Mouse (Mus musculus) neural tube, embryonic 14.5 days (tissue): ENCODE results near the gene Etfbkmt. TPM values are rescaled to one million over a fixed set of nuclear protein-coding genes. Genes with fewer than 3 reads are reported as not detected.
"Not testable (repeated sequence)": the region's sequence is repeated elsewhere in the genome, so short reads cannot be mapped to it uniquely, and the experiment has no call there.

Source experiments
- ATAC-seq: fragments of 200-750 bp; cut with Nextera tagmentation; 2 replicates; pipeline ENCODE4 v1.8.0; 2017; ENCODE audit warnings: low read depth, mild to moderate bottlenecking, moderate TSS enrichment, moderate library complexity
- H3K27ac ChIP-seq: fragments of 300-500 bp; sonication (generic); 2 replicates; pipeline ENCODE4 v1.5.1; 2014; ENCODE audit warnings: low read depth, mild to moderate bottlenecking, control low read depth, low read length, moderate library complexity, mixed read lengths
- H3K27me3 ChIP-seq: fragments of 300-500 bp; sonication (generic); 2 replicates; pipeline ENCODE4 v1.6.1; 2014; ENCODE audit warnings: low read length; ENCODE audit not compliant: control insufficient read depth, insufficient read depth
- H3K36me3 ChIP-seq: fragments of 300-500 bp; sonication (generic); 2 replicates; pipeline ENCODE4 v1.6.1; 2014; ENCODE audit warnings: low read length, mixed read lengths; ENCODE audit not compliant: control insufficient read depth, insufficient read depth
- H3K4me1 ChIP-seq: fragments of 300-500 bp; sonication (generic); 2 replicates; pipeline ENCODE4 v1.6.1; 2014; ENCODE audit warnings: low read length; ENCODE audit not compliant: control insufficient read depth, insufficient read depth
- H3K4me2 ChIP-seq: fragments of 300-500 bp; sonication (generic); 2 replicates; pipeline ENCODE4 v1.6.1; 2014; ENCODE audit warnings: mild to moderate bottlenecking, low read depth, low read length, control low read depth
- H3K4me3 ChIP-seq: fragments of 300-500 bp; sonication (generic); 2 replicates; pipeline ENCODE4 v1.5.1; 2014; ENCODE audit warnings: low read depth, low read length, control low read depth, mixed read lengths
- H3K9ac ChIP-seq: fragments of 300-500 bp; sonication (generic); replicated peaks from 2 replicates; pipeline ENCODE4 v1.6.1; 2014; ENCODE audit warnings: low read depth, mild to moderate bottlenecking, control low read depth, low read length, mixed read lengths
- H3K9me3 ChIP-seq: fragments of 300-500 bp; sonication (generic); 2 replicates; pipeline ENCODE4 v1.6.1; 2016; ENCODE audit warnings: low read length; ENCODE audit not compliant: control insufficient read depth
- WGBS: fragments of 180-500 bp; shearing (Covaris S2); extraction: QIAGEN DNeasy Blood & Tissue Kit; methylation state at CpG from one replicate; pipeline ENCODE4 v1.1.7; 2014; 5-methylcytosine and 5-hydroxymethylcytosine counted together
- polyA plus RNA-seq: library from polyadenylated mRNA; unstranded; fragments of >200 nt; fragmentation: Nextera tagmentation; extraction: Ambion mirVana; gene quantifications from 2 replicates; pipeline ENCODE4 v1.2.1, GENCODE M21; 2014

The Etfbkmt gene
- polyA plus RNA-seq, 1 experiment from 2014 or later: 6.7 TPM

GRCm38 (mm10) chr6:149126675-149127074 is 13.0 kb upstream of the Etfbkmt start:
- Histone ChIP-seq H3K27me3 (no peaks in the 10 kb centered on the region), H3K36me3 (no peaks in the 10 kb centered on the region), H3K4me2 (no peak overlapping the region), H3K4me1 (no peaks in the 10 kb centered on the region), H3K4me3 (no peak overlapping the region), H3K9ac (no peak overlapping the region), H3K27ac (no peak overlapping the region), H3K9me3 (no peaks in the 10 kb centered on the region)
- ATAC-seq: no peak
- 64% methylated on average over 4 of the region's 4 CpGs for WGBS

GRCm38 (mm10) chr6:149129870-149130269 is 9.8 kb upstream of the Etfbkmt start, which contains the start of gene Gm10203:
Gm10203 (plus strand) TSS chr6:149130170.
- not testable (repeated sequence) for H3K27ac ChIP-seq, H3K4me2 ChIP-seq, H3K36me3 ChIP-seq, H3K27me3 ChIP-seq, H3K4me3 ChIP-seq, H3K9ac ChIP-seq, ATAC-seq, H3K4me1 ChIP-seq, H3K9me3 ChIP-seq
- 83% methylated on average over 8 of the region's 8 CpGs for WGBS

- Histone ChIP-seq H3K9me3 (no peaks in the 10 kb centered on the region), H3K9ac (no peak overlapping the region), H3K27ac (no peak overlapping the region), H3K4me2 (no peak overlapping the region), H3K36me3 (no peaks in the 10 kb centered on the region), H3K27me3 (no peaks in the 10 kb centered on the region), H3K4me3 (no peak overlapping the region), H3K4me1 (no peaks in the 10 kb centered on the region)
- 8% methylated on average over 3 of the region's 3 CpGs for WGBS
- ATAC-seq: no peak
Measured at GRCm38 (mm10) chr6:149131111-149131510, 8.5 kb upstream of the Etfbkmt start.

GRCm38 (mm10) chr6:149132311-149133077 is 7.2 kb upstream of the Etfbkmt start:
- ATAC-seq: peak; percentile 78; the same call in 1 of the 2 replicates

GRCm38 (mm10) chr6:149134391-149135150 is 5.1 kb upstream of the Etfbkmt start:
- H3K4me2 ChIP-seq: no peak overlapping the region
- H3K9me3 ChIP-seq: no peaks in the 10 kb centered on the region
- no peak overlapping the region for H3K4me3 ChIP-seq
- WGBS: 5% methylated on average over 5 of the region's 5 CpGs
- no peaks in the 10 kb centered on the region for H3K4me1 ChIP-seq
- no peak overlapping the region for H3K9ac ChIP-seq
- H3K27ac ChIP-seq: no peak overlapping the region
- no peak for ATAC-seq
- H3K36me3 ChIP-seq: no peaks in the 10 kb centered on the region
- no peaks in the 10 kb centered on the region for H3K27me3 ChIP-seq

More at GRCm38 (mm10) chr6:149132311-149133077, 7.2 kb upstream of the Etfbkmt start:
- Histone ChIP-seq H3K9me3 (no peaks in the 10 kb centered on the region), H3K27me3 (no peaks in the 10 kb centered on the region), H3K4me1 (no peaks in the 10 kb centered on the region), H3K36me3 (no peaks in the 10 kb centered on the region), H3K4me2 (no peak overlapping the region), H3K4me3 (no peak overlapping the region), H3K27ac (no peak overlapping the region), H3K9ac (no peak overlapping the region)
- WGBS: 24% methylated on average over 5 of the region's 5 CpGs

GRCm38 (mm10) chr6:149135631-149136030 is 4.0 kb upstream of the Etfbkmt start:
- H3K4me3 ChIP-seq: no peak overlapping the region
- WGBS: 67% methylated on average over 6 of the region's 6 CpGs
- no peak overlapping the region for H3K4me2 ChIP-seq
- no peak overlapping the region for H3K9ac ChIP-seq
- H3K9me3 ChIP-seq: no peaks in the 10 kb centered on the region
- no peaks in the 10 kb centered on the region for H3K36me3 ChIP-seq
- H3K27ac ChIP-seq: no peak overlapping the region
- no peaks in the 10 kb centered on the region for H3K4me1 ChIP-seq
- no peaks in the 10 kb centered on the region for H3K27me3 ChIP-seq
- no peak for ATAC-seq

GRCm38 (mm10) chr6:149137936-149138335 is 1.7 kb upstream of the Etfbkmt start:
- H3K27me3 ChIP-seq: no peaks in the 10 kb centered on the region
- H3K27ac ChIP-seq: no peak overlapping the region
- ATAC-seq: no peak
- no peaks in the 10 kb centered on the region for H3K36me3 ChIP-seq
- no peak overlapping the region for H3K9ac ChIP-seq
- no peaks in the 10 kb centered on the region; the same call in 1 of the 2 replicates for H3K4me1 ChIP-seq
- H3K4me2 ChIP-seq: no peak overlapping the region
- 52% methylated on average over 2 of the region's 2 CpGs for WGBS
- no peaks in the 10 kb centered on the region for H3K9me3 ChIP-seq
- H3K4me3 ChIP-seq: no peak overlapping the region

GRCm38 (mm10) chr6:149139011-149139410 is 638 bp upstream of the Etfbkmt start:
- 96% methylated on average over 3 of the region's 3 CpGs for WGBS
- no peaks in the 10 kb centered on the region; the same call in 1 of the 2 replicates for H3K4me1 ChIP-seq
- no peaks in the 10 kb centered on the region for H3K27me3 ChIP-seq
- ATAC-seq: no peak
- H3K36me3 ChIP-seq: no peaks in the 10 kb centered on the region
- no peak overlapping the region for H3K4me3 ChIP-seq
- H3K4me2 ChIP-seq: no peak overlapping the region
- no peak overlapping the region for H3K27ac ChIP-seq
- no peaks in the 10 kb centered on the region for H3K9me3 ChIP-seq
- H3K9ac ChIP-seq: no peak overlapping the region
